Mouse (Mus musculus) ES-E14 (cell line): ENCODE results near the gene Kcnab1. TPM values are rescaled to one million over a fixed set of nuclear protein-coding genes. Genes with fewer than 3 reads are reported as not detected.

Source experiments
- DNase-seq: peaks from one replicate; pipeline ENCODE4 v3.0.0-alpha.2; 2013; ENCODE audit warnings: low read depth, low spot score
- H3K27ac ChIP-seq: 2 replicates; pipeline ENCODE4 v1.5.1; 2012; ENCODE audit warnings: low read depth, mild to moderate bottlenecking, low read length, moderate library complexity, mixed read lengths; ENCODE audit not compliant: poor library complexity, insufficient read depth, severe bottlenecking
- H3K36me3 ChIP-seq: 2 replicates; pipeline ENCODE4 v1.6.1; 2012; ENCODE audit warnings: mild to moderate bottlenecking, low read length, moderate library complexity, mixed read lengths; ENCODE audit not compliant: control insufficient read depth, poor library complexity, insufficient read depth, severe bottlenecking
- H3K4me1 ChIP-seq, 2 experiments: fragments of 150-350 bp in 1 of 2; sonication (generic) in 1 of 2; 2 replicates each; pipeline ENCODE4 v1.6.1; 2012; ENCODE audit warnings: low read length in 2 of 2, mild to moderate bottlenecking in 1 of 2, mixed read lengths in 1 of 2; ENCODE audit not compliant: control insufficient read depth in 2 of 2, insufficient read depth in 2 of 2, poor library complexity in 1 of 2
- H3K4me3 ChIP-seq, 2 experiments: fragments of 150-350 bp in 1 of 2; sonication (generic) in 1 of 2; 2 replicates each; pipeline ENCODE4 v1.5.1; 2012; ENCODE audit warnings: low read length in 2 of 2, low read depth in 1 of 2, mild to moderate bottlenecking in 1 of 2, mixed read lengths in 1 of 2; ENCODE audit not compliant: insufficient read depth in 1 of 2, poor library complexity in 1 of 2, severe bottlenecking in 1 of 2
- H3K9ac ChIP-seq: 2 replicates; pipeline ENCODE4 v1.6.1; 2012; ENCODE audit warnings: low read depth, mild to moderate bottlenecking, low read length, mixed read lengths; ENCODE audit not compliant: poor library complexity, insufficient read depth, severe bottlenecking
- H3K9me3 ChIP-seq: fragments of 150-350 bp; sonication (generic); 2 replicates; pipeline ENCODE4 v1.6.1; 2012; ENCODE audit warnings: low read depth, mild to moderate bottlenecking, low read length; ENCODE audit not compliant: control insufficient read depth, insufficient read depth
- CHD2 ChIP-seq: IDR thresholded peaks from 2 replicates; pipeline ENCODE4 v1.6.1; 2014; ENCODE audit warnings: mild to moderate bottlenecking, low read depth, low read length, inconsistent platforms
- HCFC1 ChIP-seq: IDR thresholded peaks from 2 replicates; pipeline ENCODE4 v1.6.1; 2012; ENCODE audit warnings: low read length, inconsistent platforms, borderline replicate concordance; ENCODE audit not compliant: insufficient read depth
- MAFK ChIP-seq: IDR thresholded peaks from 2 replicates; pipeline ENCODE4 v1.6.1; 2014; ENCODE audit warnings: mild to moderate bottlenecking, low read depth, low read length, inconsistent platforms; ENCODE audit not compliant: insufficient read depth
- ZC3H11A ChIP-seq: IDR thresholded peaks from 2 replicates; pipeline ENCODE4 v1.6.1; 2012; ENCODE audit warnings: low read depth, mild to moderate bottlenecking, inconsistent platforms, low read length, borderline replicate concordance
- ZNF384 ChIP-seq: IDR thresholded peaks from 2 replicates; pipeline ENCODE4 v1.6.1; 2012; ENCODE audit warnings: low read depth, low read length, inconsistent platforms
- in situ Hi-C, 2 experiments: fragments of 600-800 bp; cut with MboI; formaldehyde crosslinking; loops; one replicate each; pipeline ENCODE4 v1.15.1; 2025; ENCODE audit warnings: low sequenced_read_pairs in 2 of 2, inconsistent platforms in 1 of 2; ENCODE audit not compliant: unreplicated experiment in 2 of 2
- total RNA-seq: library from RNA; depleted of rRNA; stranded (reverse); fragments of 300-350 nt; gene quantifications from 2 replicates; pipeline ENCODE4 v1.2.3, GENCODE M21; 2012

The Kcnab1 gene
- total RNA-seq, 1 experiment = 0.45 TPM

DNA sequence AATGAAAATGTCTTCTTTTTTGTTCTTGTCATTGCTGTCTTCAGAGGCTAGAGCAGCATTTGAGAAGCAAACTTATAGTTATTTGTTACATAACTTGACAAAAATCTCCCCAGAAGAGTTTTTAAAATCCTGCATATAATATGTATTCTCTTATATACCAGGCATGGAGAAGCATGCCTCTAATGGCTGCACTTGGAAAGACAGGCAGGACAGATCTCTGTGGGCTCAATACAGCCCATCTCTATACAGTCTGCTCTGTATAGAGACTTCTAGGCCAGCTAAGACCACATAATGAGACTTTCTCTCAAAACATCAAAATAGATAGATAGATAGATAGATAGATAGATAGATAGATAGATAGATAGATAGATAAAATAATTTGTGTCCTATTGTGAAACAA is 111.1 kb downstream of the Kcnab1 start:
- TF ChIP-seq HCFC1 (no peak), CHD2 (no peak), ZNF384 (no peak), MAFK (no peak), ZC3H11A (no peak)
- H3K27ac ChIP-seq = no peak overlapping the region
- H3K36me3 ChIP-seq = no peaks in the 10 kb centered on the region
- in situ Hi-C loops = no loop called here
- no peak overlapping the region for H3K4me3 ChIP-seq
- no peaks in the 10 kb centered on the region for H3K9me3 ChIP-seq
- no peak overlapping the region for H3K9ac ChIP-seq
- H3K4me1 ChIP-seq = no peaks in the 10 kb centered on the region
- no peak for DNase-seq

DNA sequence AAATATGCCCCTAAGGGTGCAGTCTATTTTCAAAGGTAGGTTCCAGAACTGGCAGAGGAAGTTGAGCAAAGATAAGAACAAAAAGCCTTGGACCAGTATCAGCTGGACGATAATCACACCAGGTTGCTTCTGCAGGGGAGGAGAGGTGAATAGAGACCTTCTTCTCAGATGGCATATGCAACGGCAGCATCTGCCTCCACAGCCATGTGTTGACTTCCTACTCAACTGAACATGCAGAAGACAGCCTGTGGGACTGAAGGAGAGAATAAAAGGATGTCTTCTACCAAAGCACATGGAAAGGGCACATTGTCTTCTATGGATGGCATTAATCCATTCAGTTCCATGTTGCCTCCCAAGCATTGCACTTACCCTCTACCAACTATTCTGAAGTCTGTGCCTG is 114.5 kb downstream of the Kcnab1 start:
- no peaks in the 10 kb centered on the region for H3K9me3 ChIP-seq
- H3K4me3 ChIP-seq = no peak overlapping the region
- no peak for DNase-seq
- TF ChIP-seq MAFK (no peak), HCFC1 (no peak), ZNF384 (no peak), CHD2 (no peak), ZC3H11A (no peak)
- no peak overlapping the region for H3K9ac ChIP-seq
- H3K4me1 ChIP-seq = no peaks in the 10 kb centered on the region
- no peaks in the 10 kb centered on the region for H3K36me3 ChIP-seq
- no peak overlapping the region for H3K27ac ChIP-seq
- in situ Hi-C loops = no loop called here

DNA sequence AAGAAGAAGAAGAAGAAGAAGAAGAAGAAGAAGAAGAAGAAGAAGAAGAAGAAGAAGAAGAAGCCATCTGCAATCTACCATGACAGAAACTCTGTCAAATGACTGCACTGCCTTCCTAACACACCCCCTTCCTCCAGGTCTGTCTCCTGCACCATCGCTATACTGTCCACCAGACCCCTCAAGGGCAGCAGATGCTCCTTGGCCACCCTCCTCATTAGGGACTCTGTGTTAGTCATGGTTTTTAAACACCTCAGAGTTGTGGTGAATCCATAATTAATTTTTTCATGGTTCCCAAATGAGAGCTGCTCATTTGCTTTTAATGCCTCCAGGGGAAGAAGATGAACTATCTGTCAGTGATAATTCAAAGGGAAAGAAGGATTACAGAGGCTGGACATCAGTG is 121.8 kb downstream of the Kcnab1 start:
- DNase-seq = no peak
- Histone ChIP-seq H3K4me1 (no peaks in the 10 kb centered on the region), H3K9me3 (no peaks in the 10 kb centered on the region), H3K9ac (no peak overlapping the region), H3K36me3 (no peaks in the 10 kb centered on the region), H3K27ac (no peak overlapping the region), H3K4me3 (no peak overlapping the region)
- TF ChIP-seq ZNF384 = no peak
- TF ChIP-seq HCFC1 = no peak
- in situ Hi-C loops = no loop called here

- H3K4me1 ChIP-seq = no peaks in the 10 kb centered on the region
- no peak for TF ChIP-seq CHD2
- no peak for TF ChIP-seq ZNF384
- no peak for TF ChIP-seq ZC3H11A
- TF ChIP-seq MAFK = no peak
- TF ChIP-seq HCFC1 = no peak
Measured at GRCm38 (mm10) chr3:65231419-65232090, 122.4 kb downstream of the Kcnab1 start.

GRCm38 (mm10) chr3:65249023-65249422 is 139.8 kb downstream of the Kcnab1 start:
- no peaks in the 10 kb centered on the region for H3K9me3 ChIP-seq
- in situ Hi-C loops = no loop called here
- H3K4me3 ChIP-seq = no peak overlapping the region
- DNase-seq = no peak
- H3K27ac ChIP-seq = no peak overlapping the region
- TF ChIP-seq MAFK (no peak), CHD2 (no peak), ZC3H11A (no peak), HCFC1 (no peak), ZNF384 (no peak)
- H3K9ac ChIP-seq = no peak overlapping the region
- no peaks in the 10 kb centered on the region for H3K4me1 ChIP-seq
- H3K36me3 ChIP-seq = no peaks in the 10 kb centered on the region

More at GRCm38 (mm10) chr3:65231419-65232090, 122.4 kb downstream of the Kcnab1 start:
- DNase-seq = no peak
- H3K9me3 ChIP-seq = no peaks in the 10 kb centered on the region
- no peak overlapping the region for H3K27ac ChIP-seq
- H3K9ac ChIP-seq = no peak overlapping the region
- in situ Hi-C loops = no loop called here
- no peaks in the 10 kb centered on the region for H3K36me3 ChIP-seq
- H3K4me3 ChIP-seq = no peak overlapping the region
